Mouse (Mus musculus): ENCODE results near the gene Nmral1. TPM values are rescaled to one million over a fixed set of nuclear protein-coding genes. Genes with fewer than 3 reads are reported as not detected.
A peak's percentile ranks its signal among the peaks of the same experiment; 100 is the strongest.
"Not testable (repeated sequence)": the region's sequence is repeated elsewhere in the genome, so short reads cannot be mapped to it uniquely, and the experiment has no call there.

Nmral1 gene
- polyA plus RNA-seq, 1 experiment = 4.0 TPM

- Histone ChIP-seq H3K4me3 (ENCODE audit: insufficient read depth, low read depth, low read length) (peak overlapping the region; percentile 69), H3K4me1 (ENCODE audit: control insufficient read depth, insufficient read depth, insufficient read length, low read length) (peaks cover 1% of the 10 kb centered on the region; the same call in 1 of the 2 replicates), H3K27ac (replicated peaks; ENCODE audit: low read depth, low read length) (peak overlapping the region; percentile 94)
Observed at GRCm38 (mm10) chr16:4683581-4684456, 35.3 kb downstream of the Nmral1 start.

- Histone ChIP-seq H3K4me3 (ENCODE audit: insufficient read depth, low read depth, low read length) (peak overlapping the region; percentile 69), H3K4me1 (ENCODE audit: control insufficient read depth, insufficient read depth, insufficient read length, low read length) (peaks cover 3% of the 10 kb centered on the region; the same call in 1 of the 2 replicates), H3K27ac (replicated peaks; ENCODE audit: low read depth, low read length) (peak overlapping the region; percentile 94)
Observed at GRCm38 (mm10) chr16:4683193-4683580, 36.0 kb downstream of the Nmral1 start.

GRCm38 (mm10) chr16:4682628-4683179 is 36.5 kb downstream of the Nmral1 start:
- peak overlapping the region; percentile 94 for H3K27ac ChIP-seq (replicated peaks; ENCODE audit: low read depth, low read length)
- peak overlapping the region; percentile 69 for H3K4me3 ChIP-seq (ENCODE audit: insufficient read depth, low read depth, low read length)
- H3K4me1 ChIP-seq (ENCODE audit: control insufficient read depth, insufficient read depth, insufficient read length, low read length) = peaks cover 3% of the 10 kb centered on the region; the same call in 1 of the 2 replicates

GRCm38 (mm10) chr16:4680922-4681455 is 38.2 kb downstream of the Nmral1 start:
- not testable (repeated sequence) for H3K4me3 ChIP-seq (ENCODE audit: insufficient read depth, low read depth, low read length); H3K4me1 ChIP-seq (ENCODE audit: control insufficient read depth, insufficient read depth, insufficient read length, low read length); H3K27ac ChIP-seq (replicated peaks; ENCODE audit: low read depth, low read length)

GRCm38 (mm10) chr16:4679121-4680018 is 39.8 kb downstream of the Nmral1 start, which contains the start of gene Coro7:
TSS of gene Coro7 (minus strand) at chr16:4679777.
- 0 out of 2 replicates have a peak within 1 kb of the TSS, but pooled peaks have one; percentile 18 for H3K27ac ChIP-seq (replicated peaks; ENCODE audit: low read depth, low read length)
- H3K4me1 ChIP-seq (ENCODE audit: control insufficient read depth, insufficient read depth, insufficient read length, low read length) = peaks cover 3% of the 10 kb centered on the region; the same call in 1 of the 2 replicates
- peak within 1 kb of the TSS; percentile 71 for H3K4me3 ChIP-seq (ENCODE audit: insufficient read depth, low read depth, low read length)

GRCm38 (mm10) chr16:4678080-4678479 is 41.1 kb downstream of the Nmral1 start:
- Histone ChIP-seq H3K4me3 (ENCODE audit: insufficient read depth, low read depth, low read length) (no peak overlapping the region; the same call in 1 of the 2 replicates), H3K27ac (replicated peaks; ENCODE audit: low read depth, low read length) (no peak overlapping the region), H3K4me1 (ENCODE audit: control insufficient read depth, insufficient read depth, insufficient read length, low read length) (peaks cover 3% of the 10 kb centered on the region; the same call in 1 of the 2 replicates)

- no peak overlapping the region for H3K27ac ChIP-seq (replicated peaks; ENCODE audit: low read depth, low read length)
Observed at GRCm38 (mm10) chr16:4676836-4677235, 42.3 kb downstream of the Nmral1 start.

GRCm38 (mm10) chr16:4674091-4674490 is 45.1 kb downstream of the Nmral1 start:
- H3K4me1 ChIP-seq (ENCODE audit: control insufficient read depth, insufficient read depth, insufficient read length, low read length) = peaks cover 3% of the 10 kb centered on the region; the same call in 1 of the 2 replicates
- no peak overlapping the region for H3K27ac ChIP-seq (replicated peaks; ENCODE audit: low read depth, low read length)
- H3K4me3 ChIP-seq (ENCODE audit: insufficient read depth, low read depth, low read length) = no peak overlapping the region

More at GRCm38 (mm10) chr16:4676836-4677235, 42.3 kb downstream of the Nmral1 start:
- peaks cover 3% of the 10 kb centered on the region; the same call in 1 of the 2 replicates for H3K4me1 ChIP-seq (ENCODE audit: control insufficient read depth, insufficient read depth, insufficient read length, low read length)
- H3K4me3 ChIP-seq (ENCODE audit: insufficient read depth, low read depth, low read length) = no peak overlapping the region

GRCm38 (mm10) chr16:4670317-4670716 is 48.8 kb downstream of the Nmral1 start:
- Histone ChIP-seq H3K4me3 (ENCODE audit: insufficient read depth, low read depth, low read length) (no peak overlapping the region), H3K4me1 (ENCODE audit: control insufficient read depth, insufficient read depth, insufficient read length, low read length) (no peaks in the 10 kb centered on the region), H3K27ac (replicated peaks; ENCODE audit: low read depth, low read length) (no peak overlapping the region)

GRCm38 (mm10) chr16:4667190-4667808 is 51.9 kb downstream of the Nmral1 start:
- Histone ChIP-seq H3K4me1 (ENCODE audit: control insufficient read depth, insufficient read depth, insufficient read length, low read length) (no peaks in the 10 kb centered on the region), H3K4me3 (ENCODE audit: insufficient read depth, low read depth, low read length) (no peak overlapping the region), H3K27ac (replicated peaks; ENCODE audit: low read depth, low read length) (no peak overlapping the region)

- no peak overlapping the region for H3K27ac ChIP-seq (replicated peaks; ENCODE audit: low read depth, low read length)
- H3K4me3 ChIP-seq (ENCODE audit: insufficient read depth, low read depth, low read length) = no peak overlapping the region
- no peaks in the 10 kb centered on the region for H3K4me1 ChIP-seq (ENCODE audit: control insufficient read depth, insufficient read depth, insufficient read length, low read length)
Observed at GRCm38 (mm10) chr16:4665726-4666125, 53.4 kb downstream of the Nmral1 start.

GRCm38 (mm10) chr16:4663806-4664205 is 55.4 kb downstream of the Nmral1 start:
- Histone ChIP-seq H3K4me3 (ENCODE audit: insufficient read depth, low read depth, low read length) (no peak overlapping the region), H3K27ac (replicated peaks; ENCODE audit: low read depth, low read length) (no peak overlapping the region), H3K4me1 (ENCODE audit: control insufficient read depth, insufficient read depth, insufficient read length, low read length) (no peaks in the 10 kb centered on the region)

GRCm38 (mm10) chr16:4661605-4662004 is 57.6 kb downstream of the Nmral1 start:
- Histone ChIP-seq H3K27ac (replicated peaks; ENCODE audit: low read depth, low read length) (no peak overlapping the region), H3K4me3 (ENCODE audit: insufficient read depth, low read depth, low read length) (no peak overlapping the region), H3K4me1 (ENCODE audit: control insufficient read depth, insufficient read depth, insufficient read length, low read length) (no peaks in the 10 kb centered on the region)

Data from brown adipose tissue, adult 24 weeks (tissue).